Mouse (Mus musculus): ENCODE results near the gene Mfsd11.

DNA sequence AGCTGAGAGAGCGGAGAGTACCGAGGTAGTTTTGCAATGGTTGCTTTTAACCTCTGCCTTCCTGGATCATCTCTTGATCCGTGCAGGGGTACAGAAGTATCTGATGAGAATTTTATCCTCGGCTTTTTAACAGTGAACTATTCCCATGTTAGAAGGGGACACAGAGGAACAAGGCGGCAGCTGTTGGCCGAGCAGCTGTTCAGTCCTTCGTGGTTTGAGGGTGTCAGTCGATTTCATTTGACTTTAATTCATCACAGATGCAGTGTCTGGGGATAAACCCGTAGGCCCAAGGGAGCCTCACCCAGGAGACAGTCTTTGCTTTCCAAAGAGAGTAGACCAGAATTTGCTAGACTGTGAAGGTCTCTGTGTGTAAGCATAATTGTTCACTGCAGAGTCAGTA is 19.3 kb downstream of the Mfsd11 start:
- TF ChIP-seq CTCF (IDR thresholded peaks at IDR 0.05; ENCODE audit: control insufficient read depth, insufficient read depth, insufficient read length) (no peak), USF1 (IDR thresholded peaks at IDR 0.05; ENCODE audit: low read depth) (no peak)

Measured in C2C12 (cell line).